Mouse (Mus musculus) 3T3-L1 (cell line): ENCODE results near the gene Srd5a2.
A peak's percentile ranks its signal among the peaks of the same experiment; 100 is the strongest.
"Not testable (repeated sequence)": the region's sequence is repeated elsewhere in the genome, so short reads cannot be mapped to it uniquely, and the experiment has no call there.

ENCODE experiments used
- DNase-seq: peaks from one replicate; pipeline ENCODE4 v3.0.0-alpha.2; 2015; ENCODE audit warnings: low read depth, low spot score

The Srd5a2 gene

GRCm38 (mm10) chr17:74047210-74048082 is at the start of gene Srd5a2:
Srd5a2 (minus strand) TSS chr17:74047916.
- no peak for DNase-seq

GRCm38 (mm10) chr17:74088886-74089678 is 41.4 kb upstream of the Srd5a2 start:
- DNase-seq: peak; percentile 99

- peak; percentile 82 for DNase-seq
Observed at GRCm38 (mm10) chr17:74088016-74088415, 40.3 kb upstream of the Srd5a2 start.

- DNase-seq: peak; percentile 97
Observed at GRCm38 (mm10) chr17:74083370-74083769, 35.7 kb upstream of the Srd5a2 start.

GRCm38 (mm10) chr17:74080076-74080615 is 32.4 kb upstream of the Srd5a2 start:
- DNase-seq: peak; percentile 49

- no peak for DNase-seq
Observed at GRCm38 (mm10) chr17:74078776-74079495, 31.2 kb upstream of the Srd5a2 start.

GRCm38 (mm10) chr17:74073067-74073466 is 25.4 kb upstream of the Srd5a2 start:
- DNase-seq: not testable (repeated sequence)

- DNase-seq: not testable (repeated sequence)
Observed at GRCm38 (mm10) chr17:74062763-74063162, 15.0 kb upstream of the Srd5a2 start.

GRCm38 (mm10) chr17:74048229-74048816 is 607 bp upstream of the Srd5a2 start:
- DNase-seq: no peak

- peak; percentile 10 for DNase-seq
Observed at GRCm38 (mm10) chr17:74043754-74044153, 4.0 kb downstream of the Srd5a2 start.

GRCm38 (mm10) chr17:74020526-74021203 is 27.1 kb downstream of the Srd5a2 start:
- DNase-seq: peak; percentile 96

- DNase-seq: peak; percentile 56
Observed at GRCm38 (mm10) chr17:74018281-74018680, 29.4 kb downstream of the Srd5a2 start.

GRCm38 (mm10) chr17:74017649-74018048 is 30.1 kb downstream of the Srd5a2 start:
- DNase-seq: peak; percentile 42

- no peak for DNase-seq
Observed at GRCm38 (mm10) chr17:74015128-74015527, 32.6 kb downstream of the Srd5a2 start.

- no peak for DNase-seq
Observed at GRCm38 (mm10) chr17:74008680-74009079, 39.0 kb downstream of the Srd5a2 start.

- DNase-seq: no peak
Observed at GRCm38 (mm10) chr17:74007001-74007400, 40.7 kb downstream of the Srd5a2 start.

- DNase-seq: no peak
Observed at GRCm38 (mm10) chr17:74002396-74002795, 45.3 kb downstream of the Srd5a2 start.

GRCm38 (mm10) chr17:73995907-73996645 is 51.6 kb downstream of the Srd5a2 start:
- DNase-seq: no peak

GRCm38 (mm10) chr17:73991264-73991663 is 56.5 kb downstream of the Srd5a2 start:
- DNase-seq: no peak

- no peak for DNase-seq
Observed at GRCm38 (mm10) chr17:73986571-73986970, 61.1 kb downstream of the Srd5a2 start.
